Mouse (Mus musculus) left cerebral cortex, postnatal 14 days (tissue): Measurements from ENCODE around the gene Ccdc158. TPM values are rescaled to one million over a fixed set of nuclear protein-coding genes. Genes with fewer than 3 reads are reported as not detected.

ENCODE experiments used
- DNase-seq, 2 experiments: peaks; one replicate each; pipeline ENCODE4 v3.0.0; 2021 to 2022; ENCODE audit warnings: low spot score in 2 of 2, mixed read lengths in 1 of 2
- intact Hi-C: fragments of 180-260 bp; cut with DNase I; formaldehyde crosslinking; loops from one replicate; pipeline ENCODE4 v1.15.1; 2025
- total RNA-seq, 2 experiments: library from RNA; stranded (reverse); gene quantifications; 2 replicates each; pipeline ENCODE4 v1.2.3; 2021

Ccdc158 gene
- total RNA-seq, 2 experiments from 2014 or later = 0.21 to 0.55 TPM

DNA sequence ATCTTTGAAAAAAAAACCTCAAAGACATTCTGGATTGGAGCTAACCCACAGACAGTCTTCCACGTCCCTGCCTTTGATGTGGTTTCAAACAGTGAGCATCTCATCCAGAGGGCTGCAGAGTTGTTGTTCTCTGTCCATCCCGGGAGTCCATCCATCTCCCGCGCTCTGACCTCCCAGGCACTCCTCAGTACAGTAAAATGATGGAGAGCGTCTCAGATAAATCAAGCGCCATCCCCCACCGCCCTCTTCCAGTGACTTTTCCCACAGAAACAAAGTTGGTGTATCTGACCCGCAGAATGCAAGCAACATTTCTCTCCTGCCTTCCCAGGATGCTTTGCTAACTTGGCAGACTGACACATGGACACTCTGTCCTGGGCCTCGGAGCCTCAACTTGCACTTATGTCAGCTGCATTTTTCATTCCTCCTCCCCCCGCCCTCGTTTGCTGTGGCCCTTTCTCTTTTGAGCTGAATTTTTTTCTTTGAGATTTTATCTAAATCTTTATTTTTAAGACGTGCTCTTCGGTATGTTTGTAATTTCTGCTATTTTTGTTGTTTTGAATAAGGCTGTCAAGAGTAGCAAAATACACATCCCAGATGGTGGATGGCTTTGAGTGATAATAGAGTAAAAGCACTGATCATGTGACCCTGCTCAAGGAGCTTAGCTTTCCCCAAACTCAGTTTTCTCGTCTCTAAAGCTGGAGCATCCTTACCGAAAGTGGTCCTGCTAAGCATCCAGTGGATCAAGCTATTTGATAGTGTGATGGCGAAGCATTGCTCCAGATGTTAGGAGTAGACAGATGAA, 17.3 kb upstream of the Ccdc158 start:
- DNase-seq = no peak
- intact Hi-C loops = no loop called here

DNA sequence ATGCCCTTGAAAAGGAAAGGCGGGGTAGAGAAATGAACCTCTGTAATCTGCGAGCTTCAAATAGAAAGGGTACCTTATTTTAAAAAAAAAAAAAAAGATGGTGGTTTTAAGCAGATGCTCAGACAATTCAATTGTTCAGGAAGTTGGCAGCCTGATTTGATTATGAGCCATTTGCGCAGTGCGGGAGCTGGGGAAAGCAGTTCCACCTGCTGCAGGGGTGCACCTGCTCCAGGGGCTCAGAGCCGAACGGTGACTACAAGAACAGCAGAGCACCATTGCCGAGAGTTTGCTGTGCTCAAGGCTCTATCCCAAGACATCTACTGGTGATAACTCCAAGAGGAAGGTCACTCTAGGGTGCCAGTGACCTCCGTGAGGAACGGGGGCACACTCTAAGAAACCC, 13.5 kb upstream of the Ccdc158 start:
- intact Hi-C loops = loop anchor here (10.0 kb wide), 1 partner anchor 476 kb away; no protein-coding TSS in a partner anchor
- no peak for DNase-seq

DNA sequence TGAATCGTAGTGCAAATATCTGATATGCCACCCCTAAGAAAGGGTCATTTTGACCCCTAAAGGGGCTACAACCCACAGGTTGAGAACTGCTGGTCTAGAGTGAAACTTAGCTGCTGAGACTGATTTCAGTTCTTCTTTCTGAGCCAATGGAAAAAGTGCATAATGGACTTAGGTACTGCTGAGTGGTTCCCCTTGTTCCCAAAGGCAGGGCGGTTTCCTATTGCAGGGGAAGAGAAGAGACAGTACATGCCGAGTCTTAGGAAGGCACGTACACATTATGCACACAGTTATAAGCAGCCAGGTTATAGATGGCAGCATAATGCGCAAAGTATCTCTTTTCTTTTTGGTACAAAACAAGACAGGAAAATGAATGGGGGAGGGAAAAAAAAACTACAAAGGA, 13.1 kb upstream of the Ccdc158 start:
- intact Hi-C loops = loop anchor here (10.0 kb wide), 1 partner anchor 477 kb away; no protein-coding TSS in a partner anchor
- DNase-seq = no peak

DNA sequence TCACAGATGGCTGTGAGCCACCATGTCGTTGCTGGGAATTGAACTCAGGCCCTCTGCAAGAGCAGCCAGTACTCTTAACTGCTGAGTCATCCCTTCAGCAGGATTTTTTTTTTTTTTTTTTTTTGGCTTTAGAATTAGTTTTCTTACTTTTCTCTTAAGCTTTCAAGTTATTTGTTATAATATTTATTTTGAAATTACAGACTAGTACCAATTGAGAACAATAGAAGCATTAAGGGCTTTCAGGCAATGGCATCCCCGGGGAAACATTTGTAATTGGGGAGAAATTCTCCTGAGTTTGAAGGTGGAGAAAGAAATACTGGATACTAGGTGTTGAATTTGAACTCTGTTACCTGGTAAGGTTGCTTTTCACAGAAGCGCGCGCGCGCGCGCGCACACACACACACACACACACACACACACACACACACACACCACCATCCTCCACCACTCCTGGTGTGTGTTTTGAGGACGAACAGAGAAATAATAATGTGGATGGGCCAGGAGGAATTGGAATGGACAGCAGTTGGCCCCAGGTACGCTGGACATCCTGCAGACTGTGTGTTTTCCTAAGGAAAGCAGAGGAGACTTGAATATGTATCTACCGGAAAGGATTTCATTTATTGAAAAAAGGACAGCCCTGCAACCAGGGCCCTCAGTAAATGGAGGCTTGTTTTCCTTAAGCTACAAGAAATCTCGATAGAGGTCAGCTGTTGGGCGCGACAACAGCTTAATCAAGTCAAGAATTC, 9.8 kb upstream of the Ccdc158 start:
- intact Hi-C loops = loop anchor here (10.0 kb wide), 1 partner anchor 480 kb away; no protein-coding TSS in a partner anchor
- DNase-seq = no peak

DNA sequence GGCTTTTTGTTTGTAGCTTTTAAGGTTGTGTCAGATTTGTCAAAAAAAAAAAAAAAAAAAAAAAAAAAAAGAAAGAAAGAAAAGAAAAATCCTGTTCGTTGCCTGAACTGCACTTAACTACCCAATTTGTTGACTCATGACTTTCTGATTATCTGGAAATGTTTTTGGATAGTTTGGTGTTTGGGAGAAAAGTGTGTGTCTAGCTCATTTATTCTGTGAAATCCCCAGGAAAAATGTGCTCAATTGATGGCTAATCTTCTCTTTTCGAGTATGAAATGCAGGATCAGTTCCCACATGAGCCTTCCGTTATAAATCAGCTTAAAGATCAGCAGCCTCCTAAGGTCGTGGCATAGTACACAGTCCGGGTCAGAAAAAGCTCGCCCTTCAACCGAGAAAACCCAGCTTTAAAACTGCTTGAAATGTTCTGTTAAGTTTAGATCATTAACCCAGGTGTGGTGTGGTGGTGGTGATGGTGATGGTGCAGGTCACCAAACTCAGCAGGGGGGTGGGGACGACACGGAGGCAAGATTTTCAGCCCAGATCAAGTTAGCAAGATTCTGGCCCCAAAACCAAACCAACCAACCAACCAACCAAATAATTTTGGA, 8.9 kb upstream of the Ccdc158 start:
- intact Hi-C loops = loop anchor here (10.0 kb wide), 1 partner anchor 481 kb away; no protein-coding TSS in a partner anchor
- DNase-seq = no peak

DNA sequence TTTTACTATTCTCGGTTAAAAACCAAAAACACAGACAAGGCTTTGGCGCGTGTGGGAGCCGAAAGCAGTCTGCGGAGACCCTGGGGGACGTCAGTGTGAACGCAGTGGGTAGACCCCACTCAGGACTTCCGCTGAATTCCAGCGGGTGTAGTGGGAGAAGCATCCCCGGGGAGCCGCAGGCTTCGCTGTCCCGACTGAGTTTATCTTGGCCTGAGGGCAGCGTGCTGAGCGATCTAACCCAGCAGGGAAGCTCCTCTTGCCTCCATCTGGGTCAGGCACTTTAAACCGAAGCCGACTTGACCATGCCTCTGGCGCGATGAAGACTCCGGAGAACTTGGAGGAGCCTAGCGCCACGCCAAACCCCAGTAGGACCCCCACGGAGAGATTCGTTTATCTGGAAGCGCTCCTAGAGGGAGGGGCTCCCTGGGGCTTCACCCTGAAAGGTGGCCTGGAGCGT, 8.3 kb upstream of the Ccdc158 start, which contains the start of gene Shroom3:
Gene Shroom3 (plus strand): TSS at position 85 of the 457 bp plus-strand sequence.
- intact Hi-C loops = loop anchor here (10.0 kb wide), 1 partner anchor 481 kb away; no protein-coding TSS in a partner anchor
- no peak for DNase-seq

DNA sequence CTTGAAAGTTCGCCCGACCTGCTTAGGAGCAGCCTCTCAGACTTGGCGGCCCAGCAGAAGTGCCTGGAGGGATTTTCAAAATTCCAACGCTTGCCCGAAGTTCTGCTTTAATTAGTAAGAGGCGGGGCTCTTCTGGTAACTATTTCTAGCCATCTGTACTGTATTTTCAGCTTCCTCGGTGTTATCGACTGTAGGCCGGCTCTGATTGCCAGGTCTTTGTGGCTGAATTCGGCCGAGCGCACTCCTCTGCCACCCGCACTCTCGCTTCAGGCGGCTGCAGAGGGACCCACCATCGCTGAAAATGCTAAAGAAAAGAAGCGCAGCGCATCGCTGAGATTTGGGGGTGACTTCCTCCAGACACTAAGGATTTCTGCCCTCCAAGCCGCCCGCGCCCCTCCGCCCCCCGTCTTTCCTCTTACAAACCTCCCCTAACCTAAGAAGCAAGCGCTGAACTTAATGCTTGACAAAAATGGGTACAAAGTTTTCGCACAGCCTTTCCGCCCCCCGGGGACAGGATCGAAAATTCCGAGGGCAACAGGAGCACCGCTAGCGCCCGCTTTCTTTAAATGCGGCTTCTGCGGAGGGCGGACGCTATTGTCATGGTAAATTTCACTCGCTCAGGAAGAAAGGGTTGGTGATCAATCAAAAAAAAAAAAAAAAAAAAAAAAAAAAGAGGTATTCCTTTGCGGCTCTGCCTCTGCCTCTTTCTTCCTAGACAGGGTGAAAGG, 7.7 kb upstream of the Ccdc158 start:
- DNase-seq = no peak
- intact Hi-C loops = loop anchor here (10.0 kb wide), 1 partner anchor 482 kb away; no protein-coding TSS in a partner anchor

DNA sequence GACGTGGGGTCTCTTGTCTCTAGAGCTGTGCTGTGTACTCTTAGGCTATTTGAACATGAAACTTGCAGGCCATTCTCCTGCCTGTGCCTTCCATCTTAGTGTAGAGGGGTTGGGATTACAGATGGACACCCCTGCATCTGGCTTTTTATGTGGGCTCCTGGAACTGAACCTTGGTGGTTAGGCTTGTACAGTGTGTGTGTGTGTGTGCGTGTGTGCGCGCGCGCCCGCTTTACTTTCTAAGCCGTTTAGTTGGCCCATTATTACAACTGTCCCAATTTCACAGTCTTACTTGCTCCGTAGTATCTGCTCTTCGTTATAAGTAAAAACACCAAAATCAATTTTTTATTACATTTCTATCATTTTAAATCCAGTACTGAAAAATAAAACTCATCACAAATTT, 6.8 kb upstream of the Ccdc158 start:
- intact Hi-C loops = loop anchor here (10.0 kb wide), 1 partner anchor 483 kb away; no protein-coding TSS in a partner anchor
- DNase-seq = no peak

DNA sequence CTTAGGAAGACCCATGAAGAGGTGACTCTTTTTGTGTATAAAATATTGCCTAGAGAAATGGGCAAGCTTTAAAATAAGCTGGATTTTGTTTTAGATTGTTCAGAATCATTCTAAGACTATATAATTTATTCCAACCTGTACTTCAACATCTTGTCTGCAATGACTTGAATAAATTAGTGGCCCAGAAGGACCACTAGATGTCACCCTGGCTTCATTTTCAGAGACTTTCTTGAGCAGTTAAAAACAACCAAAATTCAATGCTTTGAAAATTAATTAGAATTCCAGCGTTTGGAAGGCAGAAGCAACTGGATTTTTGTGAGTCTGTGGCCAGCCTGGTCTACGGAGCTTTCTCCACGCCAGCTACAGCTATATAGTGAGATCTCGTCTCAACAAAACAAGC, 4.4 kb upstream of the Ccdc158 start:
- peak; percentile 70 to 71 for DNase-seq
- intact Hi-C loops = loop anchor here (2.0 to 10.0 kb wide), 3 partner anchors 47 to 645 kb away; no protein-coding TSS in a partner anchor

DNA sequence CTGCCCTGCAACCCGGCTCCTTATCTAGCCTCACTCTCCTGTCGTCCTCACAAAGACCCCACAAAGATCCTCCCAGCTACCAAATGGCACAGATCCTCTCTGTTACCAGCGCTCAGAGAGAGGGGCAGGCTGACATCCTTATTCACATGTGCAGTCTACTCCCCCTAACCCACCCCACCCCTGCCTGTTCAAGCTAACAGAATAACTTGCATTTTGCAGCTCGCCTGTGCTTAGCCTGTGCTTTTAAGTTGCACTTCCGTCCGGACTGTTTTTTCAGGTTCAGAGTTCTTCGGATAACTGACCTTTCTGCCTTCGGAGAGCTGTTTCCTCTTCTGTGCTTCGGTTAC, 476 bp upstream of the Ccdc158 start:
- no peak for DNase-seq
- intact Hi-C loops = loop anchor here (5.0 to 10.0 kb wide), 2 partner anchors 277 to 649 kb away; no protein-coding TSS in a partner anchor

DNA sequence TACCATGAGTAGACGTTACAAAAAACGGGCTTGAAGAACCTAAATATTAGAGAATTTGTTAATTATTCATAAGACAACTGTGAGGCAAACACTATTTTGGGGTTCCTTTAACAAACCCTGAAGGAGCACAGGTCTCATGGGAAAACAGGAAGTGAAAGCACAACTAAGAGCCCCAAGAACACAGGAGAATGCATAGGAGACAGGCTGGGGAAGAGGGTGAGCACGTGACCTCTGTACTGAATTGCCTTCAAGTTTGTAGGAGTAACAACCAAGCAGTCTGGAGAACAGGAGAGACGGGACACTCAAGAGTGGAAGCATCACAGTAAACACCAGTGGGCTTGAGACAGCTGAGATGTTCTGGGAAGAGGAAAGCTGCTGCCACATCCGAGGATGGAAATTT, 8.2 kb downstream of the Ccdc158 start:
- intact Hi-C loops = no loop called here
- no peak for DNase-seq

DNA sequence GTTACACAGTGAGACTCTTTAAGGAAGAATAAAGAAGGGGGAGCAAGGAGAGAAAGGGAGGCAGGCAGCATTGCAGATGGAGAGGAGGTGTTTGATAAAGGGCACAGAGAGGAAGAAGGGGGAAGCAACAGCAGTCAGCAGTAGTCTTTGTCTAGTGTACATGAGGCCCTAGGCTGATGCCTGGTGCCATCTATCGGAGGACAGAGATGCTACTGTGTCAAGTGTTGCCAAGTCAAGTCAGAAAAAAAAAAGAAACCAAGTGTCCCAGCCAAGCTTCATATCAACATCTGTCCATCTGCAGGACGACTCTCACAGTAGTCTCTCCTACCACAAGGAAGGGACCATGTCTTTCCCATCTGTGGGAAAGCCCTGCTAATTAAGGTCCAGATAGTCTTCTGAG, 10.8 kb downstream of the Ccdc158 start:
- DNase-seq = no peak
- intact Hi-C loops = no loop called here

DNA sequence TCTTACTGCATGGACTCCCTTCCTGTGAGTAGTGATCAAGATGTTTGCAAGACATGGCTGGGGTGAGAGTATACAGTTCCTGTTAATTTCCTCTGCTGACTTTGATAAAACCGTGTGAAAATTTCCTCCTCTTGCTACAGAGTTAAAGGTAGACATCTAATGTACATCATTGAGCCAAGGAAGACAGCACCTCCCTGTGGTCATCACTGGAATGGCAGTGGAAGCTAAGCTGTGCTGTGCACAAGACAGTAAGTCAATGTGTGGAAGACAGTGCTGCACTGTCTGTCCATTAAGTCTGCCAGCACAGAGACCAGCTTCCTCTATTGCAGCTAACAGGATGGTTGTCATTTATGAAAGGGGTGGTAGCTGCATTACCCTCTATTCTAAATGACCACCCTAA, 18.8 kb downstream of the Ccdc158 start:
- peak; percentile 72 to 80 for DNase-seq
- intact Hi-C loops = loop anchor here (5.0 kb wide), 2 partner anchors 149 to 194 kb away; partner anchors contain the start of gene Scarb2

DNA sequence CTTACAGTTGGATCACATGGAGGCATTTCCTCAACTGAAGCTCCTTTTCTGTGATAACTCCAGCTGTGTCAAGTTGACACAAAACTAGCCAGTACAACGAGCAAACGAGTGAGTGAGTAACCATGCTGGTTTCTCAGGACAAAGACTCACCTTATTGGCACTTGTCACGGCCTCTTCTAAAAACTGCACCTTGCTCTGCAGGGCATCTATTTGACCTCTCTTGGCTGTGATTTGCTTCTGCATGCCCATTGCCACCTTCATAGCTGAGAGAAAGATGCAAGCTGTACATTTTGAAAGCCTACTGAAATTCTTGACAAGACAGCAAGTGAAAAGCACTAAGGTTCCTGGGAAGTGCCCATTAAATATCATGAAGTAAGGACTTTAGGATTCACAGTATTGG, 34.2 kb downstream of the Ccdc158 start:
- intact Hi-C loops = no loop called here
- DNase-seq = no peak

DNA sequence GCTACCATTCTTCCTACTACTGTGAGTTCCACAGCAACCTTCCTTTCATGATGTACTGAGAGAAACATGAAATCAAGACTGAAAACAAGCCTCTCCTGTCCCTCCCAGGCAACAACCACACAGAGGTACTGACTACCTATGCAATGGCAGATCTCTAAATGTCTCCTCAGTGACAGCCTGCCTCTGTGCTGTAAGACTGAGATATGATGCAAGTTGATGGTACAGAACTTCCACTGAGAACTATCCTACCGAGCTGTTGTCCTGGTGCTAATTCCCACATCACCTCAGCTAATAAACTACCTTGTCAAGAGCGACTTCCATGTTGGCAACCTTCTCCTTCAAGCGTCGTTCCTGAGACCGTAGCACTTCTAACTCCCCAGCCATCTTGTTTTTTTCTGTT, 39.2 kb downstream of the Ccdc158 start:
- no peak for DNase-seq
- intact Hi-C loops = no loop called here

DNA sequence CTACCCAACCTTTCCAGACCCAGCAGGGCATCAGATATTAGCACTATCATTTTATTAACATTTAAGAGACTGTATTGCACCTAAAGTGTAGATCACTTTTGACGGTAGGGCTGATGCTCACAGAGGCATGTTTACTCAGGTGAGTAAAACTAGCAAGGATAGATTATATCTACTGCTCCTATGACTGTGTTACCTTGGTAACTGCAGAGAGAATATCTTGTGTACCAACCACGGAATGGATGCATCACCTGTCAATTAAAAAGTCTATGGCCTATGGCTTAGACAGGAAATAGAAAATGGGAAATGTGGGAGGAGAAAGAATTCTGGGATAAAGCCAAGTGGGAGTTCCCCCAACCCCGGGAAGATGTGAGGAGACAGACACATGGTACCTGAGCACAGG, 40.2 kb downstream of the Ccdc158 start:
- no peak for DNase-seq
- intact Hi-C loops = no loop called here

DNA sequence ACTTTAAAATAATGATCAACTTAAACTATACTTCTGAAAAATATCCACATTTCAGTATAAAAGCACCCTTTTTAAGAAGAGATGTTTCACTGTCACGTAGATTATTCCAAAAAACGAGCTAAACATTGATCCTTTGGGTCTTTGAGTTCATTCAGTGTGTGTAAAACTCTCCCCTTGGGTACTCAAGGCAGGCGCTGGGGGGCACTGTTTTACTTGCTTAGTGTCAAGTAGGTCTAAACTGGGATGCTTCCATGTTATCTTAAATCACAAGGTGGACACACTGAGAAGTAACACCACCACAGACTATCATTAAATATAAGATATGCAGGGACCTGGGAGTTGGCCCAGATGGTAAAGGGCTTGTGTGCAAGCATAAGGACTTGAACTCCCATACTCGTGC, 41.5 kb downstream of the Ccdc158 start:
- intact Hi-C loops = no loop called here
- DNase-seq = no peak

DNA sequence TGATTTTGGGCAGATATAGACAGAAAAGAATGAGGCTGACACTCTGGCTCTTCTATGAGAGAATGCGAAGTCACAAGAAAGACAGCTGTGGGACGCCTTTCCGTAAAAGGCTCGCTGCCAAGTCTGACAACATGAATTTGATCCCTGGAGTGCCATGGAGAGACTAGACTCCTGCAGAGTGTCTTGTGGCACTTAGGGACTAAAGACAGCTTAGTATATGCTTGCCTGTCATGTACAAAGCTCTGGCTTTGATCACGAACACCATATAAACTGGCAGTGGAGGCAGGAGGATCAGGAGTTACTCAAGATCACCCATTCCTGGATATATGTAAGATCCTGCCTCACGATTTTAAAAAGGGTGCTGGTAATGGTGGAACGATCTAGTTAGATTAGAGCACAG, 47.2 kb downstream of the Ccdc158 start:
- intact Hi-C loops = no loop called here
- DNase-seq = no peak

DNA sequence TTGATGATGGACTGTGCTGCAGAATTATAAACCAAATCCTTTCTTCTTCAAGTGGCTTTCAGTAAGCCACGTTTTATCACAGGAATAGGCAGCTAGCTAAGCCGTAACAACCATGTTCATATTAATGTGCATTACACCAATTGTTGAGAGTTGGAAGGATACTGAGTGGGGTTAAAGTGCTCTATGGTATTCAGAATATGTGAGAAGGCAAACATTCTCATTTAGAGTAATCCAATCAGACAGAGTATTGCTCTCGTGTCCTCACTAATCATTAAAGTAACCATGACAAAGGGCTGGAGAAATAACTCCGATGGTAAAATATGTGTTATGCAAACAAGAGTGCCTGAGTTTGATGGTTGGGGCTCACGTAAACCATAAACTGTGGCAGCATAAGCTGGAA, 53.2 kb downstream of the Ccdc158 start:
- intact Hi-C loops = no loop called here
- DNase-seq = no peak
